Mouse (Mus musculus): ENCODE results near the gene Haus8.

GRCm38 (mm10) chr8:71315972-71316371, 43.2 kb upstream of the Haus8 start:
- TF ChIP-seq EP300 (IDR thresholded peaks at IDR 0.05; ENCODE audit: low read depth) (no peak), CTCF (IDR thresholded peaks at IDR 0.05; ENCODE audit: low read depth) (no peak)

Measured in liver, postnatal 0 days (tissue).